Comparison of ENCODE assay signal across 17 mouse cellular contexts in the genomic region with DNA sequence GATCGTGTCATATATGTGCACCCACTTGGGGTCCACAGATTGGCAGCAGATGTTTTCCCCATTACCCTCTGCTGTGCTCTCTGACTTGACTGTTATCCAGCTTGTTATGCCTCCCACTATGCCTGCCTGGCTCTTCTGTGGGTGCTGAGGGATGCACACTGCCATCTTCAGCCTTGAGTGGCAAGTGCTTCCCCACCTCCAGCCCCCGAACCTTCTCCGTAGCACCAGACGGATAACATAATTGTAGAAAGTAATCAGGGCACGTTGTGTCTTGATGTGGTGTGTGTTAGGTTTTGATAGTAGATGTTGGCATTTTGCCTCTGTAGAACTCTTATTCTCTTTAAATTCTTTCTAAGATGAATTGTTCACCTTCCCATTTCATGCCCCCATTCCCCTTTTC.
"Had no signal": no experiment of that assay in that cellular context is flagged by ENCODE, and none has a peak within 500 bp of the region (broad histone marks: within the 10 kb centered on the region; RNA-seq: fewer than 3 reads in every experiment).

No protein-coding gene starts in this region.

- DNase-seq: gastrocnemius, postnatal 14 days; gastrocnemius, postnatal 36 days; heart, adult 18-20 months; heart, postnatal 10 days; heart, postnatal 36 days; kidney, adult 18-20 months; kidney, adult 8-10 months; kidney, postnatal 10 days; kidney, postnatal 25 days; kidney, postnatal 4 days; layer of hippocampus, adult 9-11 months; liver; liver, embryonic 13.5 days had no signal

- ATAC-seq: hindbrain, embryonic 16.5 days; inflammation-experienced regulatory T-cells, adult 6 months; intestine, embryonic 15.5 days; intestine, postnatal 0 days had no signal
